Mouse (Mus musculus): ENCODE data around the gene Pus1. TPM values are rescaled to one million over a fixed set of nuclear protein-coding genes. Genes with fewer than 3 reads are reported as not detected.

Pus1 gene
- polyA plus RNA-seq, 1 experiment from 2014 or later, result 49.8 TPM

Other genes with a start within 250 kb of the Pus1 start
- not detected in 2 replicates for gene Galnt9, start 236.3 kb downstream of the Pus1 start, polyA plus RNA-seq (2016; fragmentation: Nextera tagmentation; extraction: Ambion mirVana)
- 55.1 and 73.2 TPM in 2 replicates for gene Noc4l, start 127.2 kb downstream of the Pus1 start, polyA plus RNA-seq (2016; fragmentation: Nextera tagmentation; extraction: Ambion mirVana)
- 21.2 and 33.9 TPM in 2 replicates for gene Ddx51, start 127.2 kb downstream of the Pus1 start, polyA plus RNA-seq (2016; fragmentation: Nextera tagmentation; extraction: Ambion mirVana)
- 41.3 and 46.9 TPM in 2 replicates for gene Ep400, start 9.9 kb downstream of the Pus1 start, polyA plus RNA-seq (2016; fragmentation: Nextera tagmentation; extraction: Ambion mirVana)
- 12.8 and 17.0 TPM in 2 replicates for gene Ulk1, start 29.4 kb upstream of the Pus1 start, polyA plus RNA-seq (2016; fragmentation: Nextera tagmentation; extraction: Ambion mirVana)
- 22.2 and 27.4 TPM in 2 replicates for gene Hscb, start 59.1 kb upstream of the Pus1 start, polyA plus RNA-seq (2016; fragmentation: Nextera tagmentation; extraction: Ambion mirVana)
- 28.1 and 28.8 TPM in 2 replicates for gene Chek2, start 59.3 kb upstream of the Pus1 start, polyA plus RNA-seq (2016; fragmentation: Nextera tagmentation; extraction: Ambion mirVana)
- gene Ttc28, start 99.1 kb upstream of the Pus1 start, polyA plus RNA-seq (2016; fragmentation: Nextera tagmentation; extraction: Ambion mirVana), result 7.3 and 10.9 TPM in 2 replicates

All from heart, embryonic 10.5 days (tissue).